Mouse (Mus musculus) left cerebral cortex, adult 2 months (tissue): ENCODE measurements around the gene Eva1a. TPM values are rescaled to one million over a fixed set of nuclear protein-coding genes. Genes with fewer than 3 reads are reported as not detected.

Experiments
- DNase-seq, 2 experiments: peaks; one replicate each; pipeline ENCODE4 v3.0.0; 2021 to 2022; ENCODE audit warnings: low spot score in 2 of 2, mixed read lengths in 1 of 2; ENCODE audit errors: extremely low spot score in 1 of 2
- H3K27ac ChIP-seq: fragments of 200-600 bp; 2 replicates; pipeline ENCODE4 v1.8.1; 2022
- H3K4me3 ChIP-seq: fragments of 200-600 bp; 2 replicates; pipeline ENCODE4 v1.8.1; 2022
- CTCF ChIP-seq: fragments of 200-600 bp; IDR thresholded peaks from 2 replicates; pipeline ENCODE4 v1.8.1; 2022; ENCODE audit warnings: antibody characterized with exemption, mild to moderate bottlenecking, moderate library complexity
- intact Hi-C: fragments of 180-260 bp; cut with DNase I; formaldehyde crosslinking; loops from one replicate; pipeline ENCODE4 v1.15.1; 2025
- total RNA-seq, 2 experiments: library from RNA; stranded (reverse); gene quantifications; 2 replicates each; pipeline ENCODE4 v1.2.3; 2021

Gene Eva1a
- total RNA-seq, 2 experiments from 2014 or later, result 13.0 to 13.8 TPM

DNA sequence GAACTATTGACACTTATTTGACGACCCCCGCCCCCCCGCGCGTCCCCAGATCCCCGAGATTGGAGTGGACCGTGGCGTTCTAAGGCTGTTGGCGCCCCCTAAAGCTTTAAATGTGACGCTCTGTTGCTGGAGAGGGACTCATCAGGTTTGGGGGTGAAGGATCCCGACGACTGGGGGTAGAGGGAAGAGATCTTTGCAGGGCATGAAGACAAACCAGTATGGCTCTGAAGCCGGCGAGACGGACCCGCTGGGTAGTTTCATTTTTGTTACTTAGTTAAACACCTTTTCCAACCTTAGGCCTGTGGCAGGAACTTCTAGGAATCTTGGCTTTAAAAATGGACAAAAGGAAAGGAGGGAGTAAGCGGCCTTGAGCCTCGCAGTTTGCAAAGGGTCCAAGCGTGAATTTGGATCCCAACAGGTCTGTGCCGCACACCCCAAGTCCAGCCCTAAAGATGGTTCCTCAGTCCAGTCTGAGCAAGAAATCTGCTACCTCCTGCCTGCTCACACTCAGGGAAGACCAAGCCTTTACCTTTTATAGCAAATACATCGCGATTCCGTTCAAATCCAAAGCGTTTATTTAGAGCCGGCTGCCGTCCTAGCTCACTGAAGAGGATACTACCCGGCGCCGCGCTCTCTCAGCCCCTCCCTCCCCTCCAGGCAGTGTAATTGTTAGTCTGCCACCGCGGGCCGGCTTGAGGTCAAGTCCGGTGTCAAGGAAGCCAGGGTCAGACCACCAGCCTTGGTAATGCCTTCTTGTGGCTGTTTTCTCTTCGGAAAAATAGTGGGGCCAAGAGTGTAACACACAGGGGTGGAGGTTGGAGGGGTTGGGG, 1.7 kb downstream of the Eva1a start:
- DNase-seq, result peak in 1 of 2 experiments; percentile 21
- Histone ChIP-seq H3K27ac (peak overlapping the region; percentile 66; the same call in 1 of the 2 replicates), H3K4me3 (peak overlapping the region; percentile 54)
- intact Hi-C loops, result loop anchor here (2.0 kb wide), 2 partner anchors 56 to 76 kb away; no protein-coding TSS in a partner anchor
- peak; percentile 27 for TF ChIP-seq CTCF

DNA sequence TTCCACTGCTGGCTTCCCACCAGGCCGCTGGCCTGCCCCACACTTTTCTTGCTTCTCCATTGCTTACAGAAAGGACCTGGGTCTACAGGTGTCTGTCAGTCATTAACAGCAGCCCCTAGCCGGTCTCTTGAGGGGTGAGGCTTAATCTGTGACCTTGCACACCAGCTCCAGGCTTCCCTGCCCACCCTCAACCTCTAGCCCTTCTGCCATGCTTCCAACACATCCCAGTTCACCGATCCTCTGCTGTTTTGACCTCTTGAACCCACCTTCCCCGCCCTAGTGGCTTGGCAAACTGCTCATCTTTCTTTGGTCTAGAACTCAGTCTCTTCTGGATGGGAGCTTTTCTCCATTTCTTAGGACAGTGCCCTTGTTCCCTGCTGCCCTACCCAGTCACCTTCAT, 2.8 kb downstream of the Eva1a start:
- TF ChIP-seq CTCF, result no peak
- no peak for DNase-seq
- Histone ChIP-seq H3K4me3 (no peak overlapping the region), H3K27ac (no peak overlapping the region)
- intact Hi-C loops, result loop anchor here (2.0 kb wide), 2 partner anchors 57 to 75 kb away; no protein-coding TSS in a partner anchor

DNA sequence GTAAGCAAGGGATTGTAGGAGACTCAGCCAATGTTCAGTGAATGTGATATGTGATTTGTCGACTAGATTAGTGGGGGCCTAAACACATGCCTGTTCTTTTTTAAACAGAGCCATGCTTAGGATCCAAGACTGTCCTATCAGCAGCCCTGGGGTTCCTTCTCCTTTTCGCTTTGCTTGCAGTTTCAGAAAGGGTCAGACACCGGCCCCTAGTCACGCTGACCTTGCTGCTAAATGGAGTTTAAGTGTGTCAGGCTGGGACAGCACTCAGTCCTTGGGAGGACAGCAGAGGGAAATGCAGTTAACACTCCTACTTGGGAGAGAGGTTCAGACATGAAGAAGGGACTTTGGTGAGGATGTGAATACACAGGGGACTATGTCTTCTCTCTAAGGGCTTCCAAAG, 3.7 kb downstream of the Eva1a start:
- H3K4me3 ChIP-seq, result no peak overlapping the region
- DNase-seq, result no peak
- no peak overlapping the region for H3K27ac ChIP-seq
- intact Hi-C loops, result no loop called here
- TF ChIP-seq CTCF, result no peak

GRCm38 (mm10) chr6:82047977-82048376, 7.1 kb downstream of the Eva1a start:
- TF ChIP-seq CTCF, result no peak
- no peak for DNase-seq
- Histone ChIP-seq H3K27ac (no peak overlapping the region), H3K4me3 (no peak overlapping the region)
- intact Hi-C loops, result no loop called here

DNA sequence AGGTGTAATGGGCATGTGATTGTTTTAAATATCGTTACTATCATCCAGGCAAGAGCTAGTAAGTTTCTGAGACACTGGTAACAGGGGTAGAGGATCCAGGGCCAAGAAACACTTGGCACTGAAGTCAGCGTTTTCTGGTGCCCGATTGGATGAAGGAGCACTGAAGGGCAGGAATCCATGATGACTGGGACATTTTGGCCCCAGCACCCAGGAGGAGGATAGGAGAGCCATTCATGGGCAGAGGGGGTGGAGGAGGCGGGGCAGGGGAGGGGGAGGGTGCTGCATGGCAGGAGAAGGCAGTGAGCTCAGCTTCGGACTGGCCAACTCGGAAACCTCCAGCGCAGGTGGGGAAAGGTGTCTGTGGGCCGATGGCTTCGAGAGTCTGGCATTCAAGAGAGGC, 9.4 kb downstream of the Eva1a start:
- TF ChIP-seq CTCF, result no peak
- Histone ChIP-seq H3K27ac (no peak overlapping the region), H3K4me3 (no peak overlapping the region)
- intact Hi-C loops, result no loop called here
- no peak for DNase-seq

- no peak overlapping the region for H3K4me3 ChIP-seq
- TF ChIP-seq CTCF, result no peak
- H3K27ac ChIP-seq, result no peak overlapping the region
- intact Hi-C loops, result no loop called here
- DNase-seq, result no peak
Observed at GRCm38 (mm10) chr6:82051569-82051968, 10.7 kb downstream of the Eva1a start.

GRCm38 (mm10) chr6:82052047-82052725, 11.3 kb downstream of the Eva1a start:
- TF ChIP-seq CTCF, result no peak
- intact Hi-C loops, result no loop called here
- no peak overlapping the region for H3K4me3 ChIP-seq
- no peak overlapping the region for H3K27ac ChIP-seq
- no peak for DNase-seq

GRCm38 (mm10) chr6:82052726-82053118, 11.9 kb downstream of the Eva1a start:
- DNase-seq, result no peak
- Histone ChIP-seq H3K4me3 (no peak overlapping the region), H3K27ac (no peak overlapping the region)
- intact Hi-C loops, result no loop called here
- no peak for TF ChIP-seq CTCF

DNA sequence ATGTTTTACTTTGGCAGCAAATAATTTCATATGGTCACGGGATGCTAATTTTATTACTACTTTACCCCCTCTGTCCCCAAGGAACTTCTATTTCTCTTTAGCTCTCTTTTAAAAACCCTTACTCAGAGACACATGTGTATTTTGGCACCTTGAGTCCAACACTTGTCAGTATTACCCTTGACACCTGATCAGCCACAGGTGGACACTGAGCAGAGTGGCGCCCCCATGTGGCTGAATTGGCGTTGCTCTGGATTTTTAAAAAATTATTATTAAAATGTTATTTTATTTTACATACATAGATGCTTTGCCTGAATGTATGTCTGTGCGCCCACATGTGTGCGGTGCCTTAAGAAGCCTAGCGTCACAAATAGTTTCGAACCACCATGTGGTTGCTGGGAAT, 14.0 kb downstream of the Eva1a start:
- DNase-seq, result no peak
- TF ChIP-seq CTCF, result peak; percentile 42

GRCm38 (mm10) chr6:82059896-82060295, 19.1 kb downstream of the Eva1a start:
- no peak for TF ChIP-seq CTCF
- Histone ChIP-seq H3K4me3 (no peak overlapping the region), H3K27ac (no peak overlapping the region)
- no peak for DNase-seq
- intact Hi-C loops, result no loop called here

More for the DNA sequence above, 14.0 kb downstream of the Eva1a start:
- intact Hi-C loops, result no loop called here
- Histone ChIP-seq H3K4me3 (no peak overlapping the region), H3K27ac (no peak overlapping the region)

DNA sequence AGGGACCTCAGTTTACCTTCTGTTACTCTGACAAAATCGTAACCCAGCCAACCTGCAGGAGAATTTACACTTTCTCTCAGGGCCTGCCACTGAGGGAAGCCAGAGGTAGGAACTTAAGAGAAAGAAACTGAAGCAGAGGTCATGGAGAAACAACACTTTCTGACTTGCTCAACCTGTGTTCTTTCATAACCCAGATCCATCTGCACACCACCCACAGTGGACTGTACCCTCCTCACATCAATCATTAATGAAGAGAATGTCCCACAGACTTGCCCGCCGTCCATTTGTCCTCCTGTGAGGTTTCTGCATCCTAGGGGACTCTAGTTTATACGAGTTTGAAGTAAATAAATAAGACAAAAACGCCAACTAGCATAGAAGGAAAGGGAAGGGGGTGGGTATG, 24.4 kb downstream of the Eva1a start:
- no peak for DNase-seq
- intact Hi-C loops, result no loop called here
- Histone ChIP-seq H3K27ac (no peak overlapping the region), H3K4me3 (no peak overlapping the region)
- no peak for TF ChIP-seq CTCF

DNA sequence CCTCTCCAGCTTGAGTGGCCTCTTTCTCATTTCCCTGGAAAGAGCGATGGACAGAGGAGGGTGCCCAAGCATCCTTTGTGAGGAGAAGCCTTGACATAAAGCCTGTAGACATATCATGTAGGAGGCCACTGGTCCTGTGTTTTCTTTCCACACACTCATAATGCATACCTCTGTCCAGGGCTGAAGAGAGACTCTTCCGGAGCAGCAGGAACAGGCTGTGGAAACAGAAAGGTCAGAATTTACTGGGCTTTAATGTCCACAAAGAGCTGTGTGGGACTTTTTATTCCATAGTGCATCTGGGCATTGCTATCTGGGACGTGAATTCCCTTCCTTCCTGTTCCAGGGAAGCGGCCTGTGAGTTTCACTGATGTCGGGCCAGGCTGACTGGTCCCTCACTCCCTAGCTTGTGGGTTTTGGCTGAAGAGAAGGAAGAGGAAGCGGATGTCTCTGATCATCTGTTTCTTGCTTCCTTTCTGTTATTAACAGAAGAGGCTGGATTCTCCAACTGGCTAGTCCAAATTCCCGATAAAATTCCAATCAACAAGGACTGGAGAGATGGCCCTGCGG, 25.8 kb downstream of the Eva1a start:
- Histone ChIP-seq H3K27ac (no peak overlapping the region), H3K4me3 (no peak overlapping the region)
- DNase-seq, result no peak
- TF ChIP-seq CTCF, result no peak
- intact Hi-C loops, result no loop called here
